Mouse (Mus musculus): Measurements from ENCODE around the gene Actr8.
A peak's percentile ranks its signal among the peaks of the same experiment; 100 is the strongest.

Gene Actr8

DNA sequence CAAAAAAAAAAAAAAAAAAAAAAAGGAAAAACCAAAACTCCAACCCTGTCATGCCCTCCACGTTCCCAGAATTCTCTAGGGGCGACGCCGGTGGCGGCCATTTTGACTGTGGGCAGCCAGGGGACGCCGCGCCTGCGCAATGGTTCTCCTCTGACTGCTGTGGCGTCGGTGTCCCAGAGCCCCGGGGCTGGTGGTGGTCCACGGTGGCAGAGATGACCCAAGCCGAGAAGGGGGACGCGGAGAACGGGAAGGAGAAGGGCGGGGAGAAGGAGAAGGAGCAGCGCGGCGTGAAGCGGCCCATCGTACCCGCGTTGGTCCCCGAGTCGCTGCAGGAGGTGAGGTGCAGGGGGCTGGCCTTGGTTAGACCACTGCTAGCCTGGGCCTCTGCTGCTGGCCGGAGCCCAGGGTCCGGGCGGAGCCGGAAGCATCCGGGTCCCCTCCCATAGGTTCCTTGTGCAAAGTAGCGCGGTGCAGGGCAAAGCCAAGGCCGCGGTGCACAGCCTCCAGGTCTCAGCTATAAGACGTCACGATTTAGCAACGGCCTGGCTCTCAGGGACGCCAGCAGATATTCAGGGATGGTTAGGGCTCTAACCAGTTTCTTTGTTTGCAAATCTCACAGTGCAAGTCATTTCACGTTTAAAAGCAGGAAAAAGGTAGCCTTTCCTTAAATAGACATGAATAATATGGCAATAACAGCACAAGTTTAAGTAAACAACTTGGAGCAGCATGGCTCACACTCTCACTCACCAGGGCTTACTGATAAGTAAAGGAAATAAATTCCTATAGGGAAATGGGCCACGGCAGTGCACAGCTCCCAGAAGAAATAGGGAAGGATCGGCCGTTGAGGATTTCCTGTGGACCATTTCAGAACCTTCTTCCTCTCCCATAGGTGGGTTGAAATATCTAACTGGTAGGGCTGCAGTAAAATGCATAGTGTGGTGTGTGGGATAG is at the start of gene Actr8:
Gene Actr8, plus strand, starts transcription at position 84 of the 951 bp plus-strand sequence.
- peak; percentile 95 for DNase-seq

DNA sequence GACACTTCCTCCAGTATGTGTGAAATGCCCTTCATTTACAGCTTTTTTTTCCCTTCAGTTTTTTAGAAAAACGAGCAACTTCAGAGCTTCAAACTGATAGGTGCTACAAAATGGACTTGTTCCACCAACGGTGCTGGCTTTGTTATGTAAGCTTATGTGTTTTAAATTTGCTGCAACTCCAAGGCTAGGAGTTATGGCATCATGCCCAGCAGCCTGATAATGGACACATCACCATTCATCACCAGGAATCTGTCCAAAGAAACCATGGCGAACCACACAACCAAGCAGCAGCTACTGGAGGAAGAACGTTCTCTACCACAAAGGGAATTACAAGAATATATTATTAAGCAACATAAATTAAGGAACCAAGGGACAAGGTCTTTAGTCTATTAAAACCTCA is 49.2 kb upstream of the Actr8 start:
- DNase-seq, result no peak

DNA sequence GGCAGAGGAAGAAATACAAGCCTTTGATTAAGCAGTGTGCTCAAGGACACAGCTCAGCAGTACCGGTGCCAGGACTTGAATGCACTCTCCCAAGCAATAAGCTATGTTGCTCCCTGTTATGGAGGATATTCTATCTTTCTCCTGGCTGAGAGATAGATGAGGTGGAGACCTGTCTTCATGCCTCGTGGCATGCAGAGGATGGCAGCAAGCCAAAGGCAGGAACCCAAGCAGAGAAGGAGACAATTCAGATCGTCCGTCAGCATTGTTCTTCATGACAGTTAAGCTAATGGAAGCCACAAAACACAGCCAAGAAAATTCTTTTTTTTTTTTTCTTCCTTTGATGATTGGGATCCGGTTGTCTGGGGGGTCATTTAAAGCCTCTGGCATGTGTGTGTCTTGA is 42.6 kb upstream of the Actr8 start:
- no peak for DNase-seq

DNA sequence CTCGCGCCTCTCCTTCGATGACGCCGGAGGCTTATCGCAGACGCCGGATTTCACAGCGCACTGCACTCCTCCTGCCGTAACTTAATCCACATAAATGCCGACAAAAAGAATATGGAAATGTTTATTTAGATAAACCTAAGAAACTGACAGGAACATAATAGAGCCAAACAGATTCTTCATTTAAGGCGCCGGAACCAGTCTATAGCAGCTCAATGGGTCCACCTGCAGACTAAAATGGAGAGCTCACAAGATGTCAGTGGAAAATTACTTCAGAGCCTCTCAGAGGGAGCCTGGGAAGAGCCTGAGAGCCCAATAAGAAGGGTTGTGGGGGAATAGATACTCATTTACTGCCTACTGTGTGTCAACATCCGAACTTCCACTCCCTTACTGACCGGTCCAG is 40.7 kb upstream of the Actr8 start:
- DNase-seq, result no peak

DNA sequence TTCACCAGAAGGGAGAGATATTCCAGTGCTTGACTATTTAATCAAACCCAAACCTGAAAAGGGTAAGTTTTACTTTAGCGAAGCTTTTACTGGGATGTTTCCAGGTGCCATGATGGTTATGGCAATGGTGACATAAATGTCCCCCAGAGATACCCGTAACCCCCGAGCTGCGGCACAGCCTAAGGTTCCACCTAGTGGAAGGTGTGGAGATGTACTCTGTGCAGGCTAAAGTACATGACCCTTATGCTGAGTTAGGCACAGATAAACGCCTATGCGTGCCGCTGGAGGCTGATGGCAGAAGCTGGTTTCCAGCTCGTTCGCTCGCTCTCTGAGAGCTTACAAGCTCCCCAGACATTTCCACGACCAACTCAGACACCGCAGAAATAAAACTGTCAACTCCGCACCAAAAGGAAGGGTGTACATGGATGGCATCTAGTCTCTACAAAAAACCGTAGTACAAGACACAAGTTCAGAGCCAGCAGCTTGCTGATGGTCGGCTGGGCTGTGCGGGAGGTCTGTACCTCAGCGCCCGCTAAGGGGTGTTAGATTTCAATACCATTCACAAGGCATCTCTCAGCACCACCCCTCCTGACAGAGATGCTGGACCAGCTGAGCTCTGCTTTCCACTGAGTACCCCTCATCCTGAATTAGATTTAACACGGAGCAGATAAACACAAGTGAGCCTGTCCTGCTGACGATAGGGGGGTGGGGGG is 38.4 kb upstream of the Actr8 start:
- DNase-seq, result no peak

DNA sequence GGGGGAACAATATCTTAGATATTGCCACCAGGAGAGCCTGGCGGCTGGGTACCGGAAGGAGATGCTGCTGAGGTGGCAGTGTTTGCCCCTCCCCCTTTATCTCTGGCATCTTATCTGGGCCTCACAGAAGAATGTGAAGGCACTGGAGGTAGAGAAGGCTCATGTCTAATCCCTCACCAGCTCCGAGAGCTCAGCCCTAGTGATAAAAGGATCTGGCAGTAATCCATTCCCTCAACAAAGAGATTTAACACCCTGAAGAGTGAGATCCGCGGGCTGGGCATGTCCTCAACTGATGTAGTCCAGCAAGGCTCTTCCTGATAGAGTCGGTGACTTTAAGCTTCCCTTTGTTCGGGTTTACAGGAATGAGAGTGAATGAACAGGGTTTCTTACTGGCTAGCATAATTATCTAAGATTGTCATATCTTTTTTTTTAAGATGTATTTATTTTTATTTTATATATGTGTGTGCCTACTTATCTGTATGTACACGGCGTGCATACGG is 37.8 kb upstream of the Actr8 start:
- no peak for DNase-seq

DNA sequence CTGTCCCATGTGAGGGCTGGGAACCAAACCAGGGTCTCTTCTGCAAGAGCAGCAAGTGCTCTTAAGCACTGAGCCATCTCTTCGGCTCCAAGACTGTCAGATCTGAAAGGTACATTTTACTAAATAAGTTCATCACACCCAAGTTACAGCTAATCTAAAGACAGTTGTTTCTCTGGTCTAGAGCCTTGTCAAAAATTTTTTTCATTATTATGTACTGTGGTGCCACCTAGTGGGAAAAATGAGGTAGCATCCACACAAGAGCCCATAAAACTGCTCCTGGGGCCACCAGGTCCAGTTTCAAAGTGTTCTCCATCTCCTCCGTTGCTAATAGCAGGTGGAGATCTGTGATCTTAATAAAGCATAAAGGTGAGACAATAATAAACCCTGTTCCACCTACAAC is 37.3 kb upstream of the Actr8 start:
- DNase-seq, result peak; percentile 47

DNA sequence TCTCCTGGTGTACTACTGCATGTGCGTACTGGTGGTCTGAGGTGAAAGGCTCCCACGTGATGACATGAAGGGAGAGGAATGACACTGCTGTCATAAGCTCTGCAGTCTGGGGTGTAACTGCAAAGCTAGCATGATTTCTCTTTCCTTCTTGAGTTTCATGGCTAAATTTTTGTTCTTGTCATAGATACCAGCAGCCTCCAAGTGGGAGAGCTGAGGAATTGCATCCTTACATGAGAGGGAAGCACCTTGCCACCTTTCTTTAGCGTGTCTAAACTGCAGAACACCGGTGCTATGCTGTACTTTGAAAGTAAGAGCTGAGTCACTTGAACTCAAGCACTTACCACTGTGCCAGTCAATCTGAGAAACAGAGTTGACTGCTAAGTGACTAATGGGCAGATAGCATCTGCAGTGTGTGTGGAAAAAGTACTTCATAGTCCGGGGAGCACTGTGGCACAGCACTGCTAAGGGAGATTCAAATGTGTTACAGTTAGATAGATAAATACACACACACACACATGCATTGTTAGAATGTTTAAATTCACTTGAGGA is 31.3 kb upstream of the Actr8 start:
- no peak for DNase-seq

DNA sequence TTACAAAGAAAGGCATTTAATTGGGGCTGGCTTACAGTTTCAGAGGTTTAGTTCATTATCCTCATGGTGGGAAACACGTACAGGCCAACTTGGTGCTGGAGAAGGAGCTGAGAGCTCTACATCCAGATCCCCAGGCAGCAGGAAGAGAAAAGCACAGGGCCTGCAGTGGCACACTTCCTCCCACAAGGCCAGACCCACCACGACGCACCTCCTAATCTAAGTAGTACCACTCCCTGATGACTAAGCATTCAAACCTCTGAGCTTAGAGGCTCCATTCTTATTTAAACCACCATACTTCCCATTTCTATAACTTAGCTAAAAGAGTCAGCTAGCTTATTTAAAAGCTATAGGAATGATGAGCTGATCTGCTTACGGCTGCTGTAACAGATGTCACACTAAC is 27.3 kb upstream of the Actr8 start:
- no peak for DNase-seq

DNA sequence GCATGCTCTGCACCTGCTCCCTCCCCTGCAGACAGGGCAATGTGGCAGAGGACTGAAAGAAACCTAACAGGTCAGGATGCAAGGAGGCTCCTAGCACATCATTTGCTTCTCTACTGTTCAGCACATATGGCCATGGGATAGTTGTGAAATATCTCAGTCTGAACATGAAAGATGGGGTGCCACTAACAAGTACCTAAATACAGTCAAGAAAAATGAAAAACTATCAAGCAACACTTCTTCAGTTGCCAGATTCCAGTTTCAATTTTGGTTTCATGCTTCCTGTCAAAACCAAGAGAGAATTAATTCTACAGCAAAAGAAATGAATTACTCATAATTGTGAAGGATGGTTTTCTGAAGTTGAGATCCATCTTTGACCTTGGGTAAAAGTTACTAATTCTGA is 20.7 kb upstream of the Actr8 start:
- no peak for DNase-seq

DNA sequence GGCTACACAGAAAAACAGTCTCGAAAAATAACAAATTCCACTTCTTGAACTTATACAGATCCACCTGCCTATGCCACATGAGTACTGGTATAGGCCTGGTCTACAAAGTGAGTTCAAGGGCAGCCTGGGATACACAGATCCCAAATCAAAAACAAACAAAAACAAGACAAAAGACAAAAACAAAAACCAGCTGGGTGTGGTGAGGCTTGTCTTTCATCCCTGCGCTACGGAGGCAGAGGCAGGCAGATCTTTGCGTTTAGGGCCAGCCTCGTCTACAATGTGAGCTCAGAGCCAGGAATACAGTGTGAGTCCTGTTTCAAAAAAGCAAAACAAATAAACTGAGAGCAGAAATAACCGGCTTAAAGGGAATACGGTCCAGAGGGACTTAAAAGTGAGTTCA is 10.5 kb upstream of the Actr8 start:
- DNase-seq, result no peak

DNA sequence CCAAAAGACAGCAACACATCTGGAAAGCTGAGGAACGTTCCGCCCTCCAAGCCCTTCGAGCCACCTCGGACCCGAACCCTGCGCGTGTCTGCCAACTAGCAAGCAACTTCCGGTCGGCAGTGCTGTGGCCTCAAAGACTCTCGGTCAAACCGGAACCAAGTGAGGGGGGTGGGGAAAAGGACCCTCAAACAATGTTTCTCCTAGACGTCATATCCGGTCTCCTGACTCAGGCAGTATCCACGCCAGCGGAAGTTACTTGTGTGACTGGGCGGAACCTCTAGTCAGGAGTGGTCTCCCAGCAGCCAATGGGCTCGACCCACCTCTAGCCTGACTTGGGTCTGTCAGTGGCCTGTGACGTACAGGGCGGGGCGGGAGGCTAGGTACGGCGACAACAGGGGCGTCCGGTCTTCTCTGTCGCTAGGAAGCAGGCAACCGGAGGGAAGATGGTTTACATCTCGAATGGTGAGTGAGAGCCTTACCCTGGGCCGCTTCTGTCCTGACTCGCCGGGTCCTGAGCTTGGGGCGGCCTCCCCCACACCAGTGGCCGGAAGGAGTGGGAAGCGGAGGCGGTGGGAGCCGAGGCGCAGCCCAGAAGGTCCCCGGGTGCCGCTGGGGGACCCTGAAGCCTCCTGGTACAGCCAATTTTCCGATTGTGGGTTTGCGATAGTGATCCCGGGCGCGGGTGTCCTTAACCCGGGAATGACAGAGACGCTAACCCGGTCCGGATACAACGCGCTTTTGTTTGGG is 9.9 kb upstream of the Actr8 start, which contains the start of gene Selenok:
Gene Selenok, plus strand, starts transcription at position 234 of the 747 bp plus-strand sequence.
- peak; percentile 94 for DNase-seq

DNA sequence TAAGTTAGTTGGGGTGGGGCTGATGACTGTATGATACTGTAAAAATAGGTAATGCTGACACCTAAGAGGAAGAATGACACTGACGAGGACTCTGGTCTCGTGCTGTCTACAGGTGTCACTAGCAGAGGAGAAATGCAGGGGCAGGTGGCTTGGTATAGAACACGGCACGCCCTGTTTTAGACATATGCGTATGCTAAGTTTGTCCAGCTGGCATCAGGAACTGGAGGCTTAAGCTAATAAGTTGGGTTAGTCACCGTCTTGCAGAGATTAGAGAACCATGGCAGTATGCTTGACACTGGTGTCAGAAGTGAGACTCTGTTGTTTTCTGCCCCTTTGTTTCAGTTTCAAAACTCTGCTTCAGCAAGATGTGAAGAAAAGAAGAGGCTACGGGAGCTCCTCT is 6.7 kb upstream of the Actr8 start:
- DNase-seq, result no peak

DNA sequence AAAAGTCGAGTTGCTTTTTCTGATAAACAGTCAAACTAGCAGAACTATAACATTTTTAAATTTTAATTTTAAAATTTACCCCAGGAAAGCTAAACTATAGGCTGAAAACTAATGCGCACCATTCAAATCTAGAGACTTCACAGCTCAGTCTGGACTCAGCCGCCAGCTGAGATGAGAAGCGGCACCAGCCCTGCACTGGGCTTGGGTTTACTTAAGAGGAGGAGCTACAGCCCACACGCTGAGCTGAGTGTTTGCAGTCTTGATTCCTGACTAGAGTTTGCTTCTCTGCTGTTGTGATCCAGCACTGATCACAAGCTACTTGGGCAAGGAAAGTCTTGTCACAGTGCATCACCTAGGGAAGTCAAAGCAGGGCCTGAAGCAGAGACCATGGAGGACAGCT is 6.1 kb upstream of the Actr8 start:
- no peak for DNase-seq

DNA sequence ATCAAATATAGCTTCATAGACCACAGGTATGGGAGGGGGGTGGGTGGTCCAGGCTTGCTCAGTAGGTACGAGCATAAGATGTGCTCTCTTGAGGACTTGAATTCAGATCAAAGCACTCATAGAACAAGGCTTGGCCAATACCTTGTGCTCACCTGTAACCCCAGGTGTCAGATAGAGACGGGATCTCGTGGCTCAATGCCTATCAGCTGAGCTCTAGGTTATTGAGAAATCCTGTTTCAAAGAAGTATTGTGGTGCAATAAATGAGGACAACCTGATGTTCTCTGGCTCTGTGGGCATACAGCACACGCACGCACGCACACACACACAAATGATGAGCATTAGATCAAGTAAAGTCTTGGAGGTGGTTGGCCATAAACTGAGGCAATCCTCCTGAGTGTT is 1.2 kb upstream of the Actr8 start:
- DNase-seq, result no peak

DNA sequence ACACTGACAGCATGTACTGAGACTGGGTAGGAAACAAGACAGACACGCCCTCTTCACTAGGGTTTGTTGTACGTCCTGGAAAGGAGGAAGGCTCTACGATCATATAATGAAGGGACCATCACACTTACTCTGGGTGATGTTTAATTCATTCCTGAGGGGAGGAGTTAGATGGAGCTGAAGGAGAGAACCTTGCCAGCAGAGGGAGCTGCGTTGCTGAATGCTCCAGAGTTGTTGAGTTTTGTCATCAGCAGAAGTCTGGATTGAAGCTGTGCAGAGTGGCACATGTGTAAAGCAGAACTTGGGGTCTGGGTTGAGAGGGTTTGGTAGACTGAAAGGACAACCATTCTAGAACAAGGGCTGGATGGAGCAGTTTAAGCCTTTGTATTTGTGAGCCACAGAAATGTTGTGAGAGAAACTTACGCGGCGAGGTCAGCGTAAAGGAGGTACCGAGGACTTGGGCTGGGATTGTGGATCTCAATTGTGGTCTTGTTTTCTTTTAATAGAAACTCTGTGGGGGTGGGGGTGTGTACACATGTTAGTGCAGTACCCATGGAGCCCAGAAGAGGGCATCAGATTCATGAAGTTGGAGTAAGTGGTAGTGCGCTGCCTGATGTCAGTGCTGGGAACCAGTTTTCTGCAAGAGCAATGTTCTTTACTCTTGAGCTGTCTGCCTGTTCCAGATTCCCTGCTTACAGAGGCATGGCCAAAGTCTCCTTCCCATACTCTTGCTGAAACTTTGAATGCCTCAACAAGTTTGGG is 2.5 kb downstream of the Actr8 start:
- DNase-seq, result peak; percentile 53

DNA sequence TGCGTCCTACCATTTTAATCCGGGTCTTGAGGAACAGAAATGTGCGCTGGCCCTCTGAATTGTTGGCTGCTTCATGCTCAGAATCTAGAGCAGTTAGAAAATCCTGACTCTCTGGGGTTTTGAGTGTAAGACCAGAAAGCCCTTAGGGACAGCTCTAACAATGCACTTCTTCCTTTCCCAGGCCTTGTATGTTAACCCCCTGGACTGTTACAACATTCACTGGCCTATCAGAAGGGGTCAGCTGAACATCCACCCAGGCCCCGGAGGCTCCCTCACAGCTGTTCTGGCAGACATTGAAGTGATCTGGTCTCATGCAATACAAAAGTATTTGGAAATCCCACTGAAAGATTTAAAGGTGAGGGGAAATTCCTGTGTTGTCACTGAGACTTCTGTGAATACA is 8.0 kb downstream of the Actr8 start:
- no peak for DNase-seq

DNA sequence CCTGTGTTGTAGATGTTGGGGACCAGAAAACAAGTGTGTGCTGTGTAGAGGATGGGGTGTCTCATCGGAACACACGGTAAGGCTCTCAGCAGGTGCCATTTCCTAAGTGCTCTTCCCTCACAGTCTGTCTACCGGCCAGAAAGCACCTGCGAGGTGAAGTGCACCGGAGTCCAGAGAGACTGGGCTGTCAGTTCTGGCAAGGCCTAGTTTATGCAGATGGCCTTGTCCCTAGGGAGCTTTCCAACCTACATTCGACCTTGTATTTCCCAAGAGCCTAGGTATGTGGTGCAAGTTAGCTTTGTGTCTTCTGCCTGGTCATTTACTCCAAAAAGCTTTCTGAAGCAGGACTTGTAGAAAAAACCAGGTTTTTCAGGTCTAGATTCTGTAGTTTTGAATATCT is 9.1 kb downstream of the Actr8 start:
- DNase-seq, result no peak

DNA sequence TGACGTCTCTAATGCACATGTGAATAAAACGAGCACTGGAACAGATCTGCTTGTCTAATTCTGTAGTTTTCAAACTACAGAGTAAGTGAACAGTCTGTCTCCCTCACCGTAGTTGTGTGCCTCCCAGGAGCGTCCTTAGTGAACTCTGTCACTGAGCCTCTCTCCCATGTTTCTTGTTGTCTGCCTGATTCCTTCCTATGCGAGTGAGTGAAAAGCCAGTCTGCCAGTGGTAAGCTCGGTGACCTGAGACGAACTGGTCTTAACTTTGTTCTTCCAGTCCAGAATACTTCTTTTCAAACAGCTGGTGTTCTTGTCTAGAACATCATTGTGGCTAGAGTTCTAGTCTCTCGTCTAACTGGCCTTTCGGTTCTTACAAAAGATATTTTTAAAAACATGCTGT is 9.6 kb downstream of the Actr8 start:
- no peak for DNase-seq

DNA sequence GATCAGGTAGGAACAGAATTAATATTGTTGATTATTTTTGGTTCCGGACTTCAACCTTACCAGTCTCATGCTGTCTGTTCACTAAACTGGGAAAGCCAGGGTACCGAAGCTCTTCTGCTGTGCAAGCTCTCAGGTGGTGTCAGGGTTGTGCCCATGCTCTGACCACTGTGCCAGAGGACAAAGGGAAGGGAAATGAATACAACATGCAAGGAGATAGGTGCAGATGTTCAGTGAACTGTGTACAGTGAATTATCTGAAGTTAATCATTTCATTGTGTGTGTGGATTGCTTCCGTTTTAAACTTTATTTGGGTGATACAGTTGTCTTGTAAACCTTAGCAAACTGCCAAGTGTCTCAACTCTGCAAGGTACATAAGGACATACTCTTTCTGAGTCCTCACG is 10.2 kb downstream of the Actr8 start:
- no peak for DNase-seq

DNA sequence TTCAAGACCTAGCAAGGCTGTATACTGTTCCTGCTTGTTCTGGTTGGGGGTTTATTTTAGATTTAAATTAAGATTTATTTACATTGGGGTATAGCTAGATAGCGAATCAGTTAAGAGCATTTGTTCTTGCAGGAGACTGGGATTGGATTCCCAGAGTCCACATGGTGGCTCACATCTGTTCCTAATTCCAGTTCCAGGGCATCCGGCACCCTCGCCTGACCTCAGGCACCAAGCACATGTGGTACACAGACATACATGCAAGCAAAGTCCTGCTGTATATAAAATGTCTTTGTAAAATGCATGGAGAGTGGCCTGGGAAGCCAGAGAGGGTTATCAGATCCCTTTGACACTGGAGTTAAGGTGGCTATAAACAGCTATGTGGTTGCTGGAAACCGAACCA is 16.8 kb downstream of the Actr8 start:
- DNase-seq, result no peak
